Mouse (Mus musculus) left cerebral cortex, adult 2 months (tissue): ENCODE data around the gene Vsir. TPM values are rescaled to one million over a fixed set of nuclear protein-coding genes. Genes with fewer than 3 reads are reported as not detected.

ENCODE experiments used
- DNase-seq, 2 experiments: peaks; one replicate each; pipeline ENCODE4 v3.0.0; 2021 to 2022; ENCODE audit warnings: low spot score in 2 of 2, mixed read lengths in 1 of 2; ENCODE audit errors: extremely low spot score in 1 of 2
- H3K27ac ChIP-seq: fragments of 200-600 bp; 2 replicates; pipeline ENCODE4 v1.8.1; 2022
- H3K4me3 ChIP-seq: fragments of 200-600 bp; 2 replicates; pipeline ENCODE4 v1.8.1; 2022
- CTCF ChIP-seq: fragments of 200-600 bp; IDR thresholded peaks from 2 replicates; pipeline ENCODE4 v1.8.1; 2022; ENCODE audit warnings: antibody characterized with exemption, mild to moderate bottlenecking, moderate library complexity
- intact Hi-C: fragments of 180-260 bp; cut with DNase I; formaldehyde crosslinking; loops from one replicate; pipeline ENCODE4 v1.15.1; 2025
- long read RNA-seq, 2 experiments: library from polyadenylated mRNA; stranded (forward); transcript quantifications; one replicate each; pipeline ENCODE4 v2.0.0; 2021; ENCODE audit warnings: borderline mapping rate in 2 of 2
- total RNA-seq, 2 experiments: library from RNA; stranded (reverse); gene quantifications; 2 replicates each; pipeline ENCODE4 v1.2.3; 2021

Vsir gene
- total RNA-seq, result 10 to 100 TPM; 19.7 to 26.7 TPM
- long read RNA-seq, experiment 1, full-length matches to known transcripts, result 27 of 33 reads
- long read RNA-seq, experiment 1, partial matches to known transcripts, result 2 of 33 reads
- long read RNA-seq, experiment 1, other reads (novel, unspliced or antisense), result 4 of 33 reads
- long read RNA-seq, experiment 2, full-length matches to known transcripts, result 21 of 28 reads
- long read RNA-seq, experiment 2, partial matches to known transcripts, result 3 of 28 reads
- long read RNA-seq, experiment 2, other reads (novel, unspliced or antisense), result 4 of 28 reads

GRCm38 (mm10) chr10:60346701-60347405 is at the start of gene Vsir:
TSS of gene Vsir (plus strand) at chr10:60346851.
- peak within 1 kb of the TSS; percentile 69 for H3K27ac ChIP-seq
- peak; percentile 65 to 66 for DNase-seq
- intact Hi-C loops, result loop anchor here (2.0 kb wide), 1 partner anchor 60 kb away; no protein-coding TSS in a partner anchor
- peak; percentile 70 for TF ChIP-seq CTCF
- H3K4me3 ChIP-seq, result peak within 1 kb of the TSS; percentile 38

- no peak for DNase-seq
- no peak for TF ChIP-seq CTCF
- intact Hi-C loops, result loop anchor here (5.0 kb wide), 1 partner anchor 52 kb away; no protein-coding TSS in a partner anchor
- Histone ChIP-seq H3K27ac (no peak overlapping the region), H3K4me3 (no peak overlapping the region)
Observed at GRCm38 (mm10) chr10:60299636-60300035, 47.0 kb upstream of the Vsir start.

- intact Hi-C loops, result no loop called here
- Histone ChIP-seq H3K4me3 (no peak overlapping the region), H3K27ac (no peak overlapping the region)
- TF ChIP-seq CTCF, result no peak
- no peak for DNase-seq
Observed at GRCm38 (mm10) chr10:60303419-60303818, 43.2 kb upstream of the Vsir start.

- intact Hi-C loops, result loop anchor here (2.0 to 5.0 kb wide), 3 partner anchors 104 to 450 kb away; partner anchors contain the start of gene Cdh23
- peak; percentile 69 for DNase-seq
- H3K4me3 ChIP-seq, result no peak overlapping the region
- no peak overlapping the region for H3K27ac ChIP-seq
- TF ChIP-seq CTCF, result peak; percentile 92
Observed at GRCm38 (mm10) chr10:60304854-60305628, 41.6 kb upstream of the Vsir start.

GRCm38 (mm10) chr10:60310629-60311028 is 36.0 kb upstream of the Vsir start:
- intact Hi-C loops, result no loop called here
- H3K27ac ChIP-seq, result no peak overlapping the region

GRCm38 (mm10) chr10:60313606-60314005 is 33.0 kb upstream of the Vsir start:
- H3K27ac ChIP-seq, result no peak overlapping the region
- TF ChIP-seq CTCF, result no peak
- DNase-seq, result no peak
- intact Hi-C loops, result no loop called here
- no peak overlapping the region for H3K4me3 ChIP-seq

More at GRCm38 (mm10) chr10:60310629-60311028, 36.0 kb upstream of the Vsir start:
- TF ChIP-seq CTCF, result no peak
- no peak overlapping the region for H3K4me3 ChIP-seq
- DNase-seq, result no peak

- Histone ChIP-seq H3K27ac (no peak overlapping the region), H3K4me3 (no peak overlapping the region)
- DNase-seq, result no peak
- intact Hi-C loops, result no loop called here
- no peak for TF ChIP-seq CTCF
Observed at GRCm38 (mm10) chr10:60316166-60316565, 30.5 kb upstream of the Vsir start.

GRCm38 (mm10) chr10:60328963-60329650 is 17.5 kb upstream of the Vsir start:
- TF ChIP-seq CTCF, result no peak
- H3K4me3 ChIP-seq, result no peak overlapping the region
- DNase-seq, result no peak
- intact Hi-C loops, result loop anchor here (10.0 kb wide), 1 partner anchor 726 kb away; no protein-coding TSS in a partner anchor
- no peak overlapping the region for H3K27ac ChIP-seq

GRCm38 (mm10) chr10:60334583-60334982 is 12.1 kb upstream of the Vsir start:
- Histone ChIP-seq H3K27ac (no peak overlapping the region), H3K4me3 (no peak overlapping the region)
- no peak for TF ChIP-seq CTCF
- intact Hi-C loops, result no loop called here
- DNase-seq, result no peak

- no peak for TF ChIP-seq CTCF
- H3K27ac ChIP-seq, result no peak overlapping the region
- intact Hi-C loops, result no loop called here
- H3K4me3 ChIP-seq, result no peak overlapping the region
- no peak for DNase-seq
Observed at GRCm38 (mm10) chr10:60335021-60335420, 11.6 kb upstream of the Vsir start.

- TF ChIP-seq CTCF, result no peak
- H3K4me3 ChIP-seq, result no peak overlapping the region
- DNase-seq, result no peak
- intact Hi-C loops, result no loop called here
- H3K27ac ChIP-seq, result no peak overlapping the region
Observed at GRCm38 (mm10) chr10:60341528-60341927, 5.1 kb upstream of the Vsir start.
